Mouse (Mus musculus): ENCODE data around the gene Ryr2.
A peak's percentile ranks its signal among the peaks of the same experiment; 100 is the strongest.

DNA sequence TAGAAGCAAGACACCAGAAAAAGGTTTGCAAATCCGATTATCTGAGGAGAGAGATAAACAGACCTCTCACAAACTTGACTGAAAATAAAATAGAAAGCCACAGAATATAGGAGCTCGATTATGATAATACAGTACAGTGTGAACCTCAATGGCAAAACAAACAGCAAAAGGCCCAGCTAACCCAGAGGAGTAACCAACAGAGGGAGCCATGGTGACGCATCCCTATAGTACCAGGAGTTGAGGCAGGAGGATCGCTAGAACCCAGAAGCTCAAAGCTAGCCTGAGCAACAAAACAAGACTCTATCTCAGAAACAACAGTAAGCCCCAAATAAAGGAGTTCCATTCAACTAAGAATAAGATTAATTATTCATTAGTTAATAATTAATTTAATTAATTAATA is 275.5 kb downstream of the Ryr2 start:
- TF ChIP-seq CTCF (IDR thresholded peaks at IDR 0.05; ENCODE audit: low read depth): peak; percentile 54
- TF ChIP-seq EP300 (IDR thresholded peaks at IDR 0.05; ENCODE audit: low read depth): no peak

All from liver, embryonic 14.5 days (tissue).